Mouse (Mus musculus): ENCODE measurements at regions not wholly inside any gene's neighbourhood (a gene's known extent, or its start where the extent isn't known, plus 50 kb on each side); places are given as distances from the start of the nearest gene placed in this dataset.

DNA sequence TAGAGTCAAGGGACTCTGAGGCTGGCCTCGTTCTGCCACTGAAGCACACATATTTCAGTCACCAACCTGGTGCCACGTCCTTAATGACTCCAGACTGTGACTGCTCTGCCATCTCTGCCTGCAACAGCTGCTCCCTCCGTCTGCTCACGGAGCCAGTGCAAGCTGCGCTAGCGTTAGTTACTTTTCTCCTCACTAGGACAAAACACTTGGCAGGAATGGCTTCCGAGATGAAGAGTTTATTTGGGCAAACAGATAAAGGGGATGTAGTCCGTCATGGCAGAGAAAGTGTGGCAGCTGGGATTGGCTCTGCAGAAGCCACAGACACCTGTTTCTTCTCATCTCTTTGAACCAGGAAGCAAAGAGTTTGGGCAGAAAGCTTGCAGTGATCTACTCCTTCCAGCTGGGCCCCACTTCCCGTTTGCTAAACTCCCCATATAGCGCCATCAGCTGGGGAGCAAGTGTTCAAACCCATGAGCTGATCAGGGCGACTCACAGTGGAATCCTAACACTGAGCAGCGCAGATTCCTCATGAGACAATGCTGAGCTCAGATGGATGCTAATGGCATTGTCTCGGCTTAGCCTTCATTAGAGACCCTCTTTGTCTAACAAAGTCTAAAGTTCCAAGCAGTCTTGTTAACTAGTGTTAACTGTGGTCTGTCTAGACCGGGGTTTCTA, 83.8 kb upstream of the Card11 start:
- TF ChIP-seq CTCF (conservative IDR thresholded peaks at IDR 0.05; ENCODE audit: low read length): no peak
- peak; percentile 21; the same call in 1 of the 2 replicates for TF ChIP-seq NANOG (IDR thresholded peaks at IDR 0.05; ENCODE audit: borderline replicate concordance, low read length)
- no peak for TF ChIP-seq POU5F1 (IDR thresholded peaks at IDR 0.05; ENCODE audit: borderline replicate concordance, low read length)

All from E14TG2a.4 (cell line).